Mouse (Mus musculus) testis, adult 2 months (tissue): ENCODE measurements around the gene Tmem132b.

Experiments
- CTCF ChIP-seq: fragments of 200-500 bp; IDR thresholded peaks from 2 replicates; pipeline ENCODE4 v1.5.1; 2012; ENCODE audit warnings: low read depth, mild to moderate bottlenecking, inconsistent platforms, low read length, moderate library complexity; ENCODE audit not compliant: control insufficient read depth, insufficient read depth, insufficient replicate concordance
- POLR2A ChIP-seq: fragments of 200-500 bp; IDR thresholded peaks from 2 replicates; pipeline ENCODE4 v1.6.1; 2012; ENCODE audit warnings: low read depth, mild to moderate bottlenecking, inconsistent platforms, low read length, moderate library complexity; ENCODE audit not compliant: control insufficient read depth

- TF ChIP-seq CTCF (no peak), POLR2A (no peak)
Observed at GRCm38 (mm10) chr5:125756987-125757530, 225.5 kb downstream of the Tmem132b start.
